Mouse (Mus musculus) brain, embryonic 18.5 days (tissue): ENCODE results near the gene Crybb1.

ENCODE experiments used
- DNase-seq: peaks from one replicate; pipeline ENCODE4 v3.0.0-alpha.2; 2012; ENCODE audit warnings: low read depth, low spot score

Gene Crybb1

GRCm38 (mm10) chr5:112286608-112286983 lies 31.0 kb downstream of the Crybb1 start:
- DNase-seq = no peak

GRCm38 (mm10) chr5:112286984-112287641 lies 31.5 kb downstream of the Crybb1 start:
- no peak for DNase-seq

- no peak for DNase-seq
Measured at GRCm38 (mm10) chr5:112287652-112288051, 32.0 kb downstream of the Crybb1 start.

- no peak for DNase-seq
Measured at GRCm38 (mm10) chr5:112288193-112289141, 32.9 kb downstream of the Crybb1 start.

GRCm38 (mm10) chr5:112289236-112289635 lies 33.6 kb downstream of the Crybb1 start:
- DNase-seq = no peak

GRCm38 (mm10) chr5:112289819-112290535 lies 34.4 kb downstream of the Crybb1 start:
- no peak for DNase-seq

GRCm38 (mm10) chr5:112290536-112290880 lies 34.9 kb downstream of the Crybb1 start:
- DNase-seq = no peak

- DNase-seq = no peak
Measured at GRCm38 (mm10) chr5:112291866-112292265, 36.3 kb downstream of the Crybb1 start.

GRCm38 (mm10) chr5:112292343-112292980 lies 36.8 kb downstream of the Crybb1 start:
- DNase-seq = no peak

GRCm38 (mm10) chr5:112293800-112294199 lies 38.2 kb downstream of the Crybb1 start:
- no peak for DNase-seq

GRCm38 (mm10) chr5:112294696-112295095 lies 39.1 kb downstream of the Crybb1 start:
- no peak for DNase-seq

- no peak for DNase-seq
Measured at GRCm38 (mm10) chr5:112295162-112295561, 39.5 kb downstream of the Crybb1 start.

- no peak for DNase-seq
Measured at GRCm38 (mm10) chr5:112295564-112295963, 39.9 kb downstream of the Crybb1 start.

GRCm38 (mm10) chr5:112296404-112297181 lies 41.0 kb downstream of the Crybb1 start:
- DNase-seq = no peak

GRCm38 (mm10) chr5:112297257-112297656 lies 41.6 kb downstream of the Crybb1 start:
- no peak for DNase-seq

GRCm38 (mm10) chr5:112298226-112298988 lies 42.8 kb downstream of the Crybb1 start:
- DNase-seq = no peak

- no peak for DNase-seq
Measured at GRCm38 (mm10) chr5:112299399-112299798, 43.8 kb downstream of the Crybb1 start.

- DNase-seq = no peak
Measured at GRCm38 (mm10) chr5:112300112-112300511, 44.5 kb downstream of the Crybb1 start.

- no peak for DNase-seq
Measured at GRCm38 (mm10) chr5:112300721-112301308, 45.2 kb downstream of the Crybb1 start.

- no peak for DNase-seq
Measured at GRCm38 (mm10) chr5:112301694-112302093, 46.1 kb downstream of the Crybb1 start.
